Mouse (Mus musculus): Measurements from ENCODE around the gene Myo5a.

The Myo5a gene

DNA sequence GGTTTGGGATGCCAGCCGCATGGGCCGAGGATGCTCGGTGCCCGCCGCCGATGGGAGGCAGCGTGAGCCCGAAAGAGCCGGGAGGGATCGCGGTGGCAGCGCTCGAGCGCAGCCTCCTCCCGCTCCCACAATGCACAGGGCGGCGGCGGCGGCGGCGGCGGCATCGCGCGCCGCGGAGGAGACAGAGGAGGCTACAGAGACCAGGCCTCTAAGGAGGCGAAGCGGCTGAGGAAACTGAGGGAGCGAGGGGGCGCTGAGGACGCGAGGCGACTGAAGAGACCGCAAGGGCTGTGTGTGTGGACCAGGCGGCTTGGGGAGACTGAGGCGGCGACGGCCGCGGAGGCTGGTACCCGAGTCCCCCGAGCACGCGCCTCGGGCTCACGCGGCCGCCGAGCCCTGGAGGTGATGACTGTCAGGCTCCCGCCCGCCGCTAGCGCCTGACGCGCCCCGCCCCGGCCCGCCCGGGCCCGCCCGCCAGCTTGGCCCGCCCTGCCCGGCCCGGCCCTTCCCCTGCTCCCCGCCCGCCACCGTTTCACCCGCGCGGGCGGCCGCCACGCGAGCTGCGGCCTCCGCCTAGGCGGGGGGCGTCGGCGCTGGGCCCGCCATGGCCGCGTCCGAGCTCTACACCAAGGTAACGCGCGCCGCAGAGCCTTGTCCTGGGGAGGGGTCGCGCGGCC lies 352 bp downstream of the Myo5a start:
- DNase-seq (ENCODE audit: low read depth in 2 of 2, low spot score in 2 of 2), result peak; percentile 44 to 59

- peak; percentile 6 to 17 for DNase-seq (ENCODE audit: low read depth in 2 of 2, low spot score in 2 of 2)
Measured at GRCm38 (mm10) chr9:75071706-75072192, 934 bp downstream of the Myo5a start.

- DNase-seq (ENCODE audit: low read depth in 2 of 2, low spot score in 2 of 2), result no peak
Measured at GRCm38 (mm10) chr9:75072361-75072760, 1.5 kb downstream of the Myo5a start.

DNA sequence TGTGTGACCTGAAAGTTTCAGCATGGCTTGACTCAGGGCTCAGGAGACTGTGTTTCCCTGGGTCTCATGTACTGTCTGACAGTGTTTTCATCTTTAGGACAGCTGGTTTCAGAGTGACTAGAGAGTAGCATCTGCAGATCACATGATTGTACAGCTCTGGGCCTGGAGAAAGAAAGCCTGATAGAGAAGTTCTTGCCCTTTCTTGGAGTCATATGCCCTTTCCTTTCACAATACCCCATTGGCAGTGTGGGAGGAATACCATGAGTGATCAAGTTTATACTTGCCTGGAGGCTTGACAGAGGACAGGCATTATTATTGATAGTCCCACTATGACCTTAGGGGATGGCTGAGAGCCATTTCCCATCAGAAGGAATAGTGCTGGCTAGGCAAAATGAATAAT lies 6.4 kb downstream of the Myo5a start:
- DNase-seq (ENCODE audit: low read depth in 2 of 2, low spot score in 2 of 2), result no peak

DNA sequence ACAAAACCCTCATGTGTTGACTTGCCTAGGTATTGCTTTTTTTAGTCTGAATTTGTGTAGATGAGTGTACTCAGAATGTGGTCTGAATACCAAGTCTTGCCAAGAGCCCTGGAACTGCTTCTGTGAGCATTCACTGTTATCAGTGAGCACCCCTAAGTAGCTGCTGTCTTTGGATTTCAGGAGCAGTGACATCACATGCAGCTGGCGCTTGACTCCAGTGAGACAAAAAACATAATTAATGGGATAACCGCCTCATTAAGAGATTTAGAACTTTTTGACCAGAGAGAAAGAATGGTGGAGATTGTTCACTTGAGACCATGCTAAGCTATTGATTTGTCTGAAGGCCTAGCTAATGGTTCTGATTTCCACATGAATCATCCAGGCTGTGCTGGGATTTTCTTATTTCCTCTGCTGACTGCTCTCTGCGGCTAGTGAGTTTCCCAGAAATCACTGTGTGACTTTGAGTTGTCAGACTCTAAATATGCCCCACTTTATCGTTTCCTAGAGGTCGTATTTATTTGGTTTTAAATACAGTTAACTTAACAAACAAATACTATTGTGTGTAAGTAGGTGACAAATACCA lies 14.5 kb downstream of the Myo5a start:
- DNase-seq (ENCODE audit: low read depth in 2 of 2, low spot score in 2 of 2), result no peak

DNA sequence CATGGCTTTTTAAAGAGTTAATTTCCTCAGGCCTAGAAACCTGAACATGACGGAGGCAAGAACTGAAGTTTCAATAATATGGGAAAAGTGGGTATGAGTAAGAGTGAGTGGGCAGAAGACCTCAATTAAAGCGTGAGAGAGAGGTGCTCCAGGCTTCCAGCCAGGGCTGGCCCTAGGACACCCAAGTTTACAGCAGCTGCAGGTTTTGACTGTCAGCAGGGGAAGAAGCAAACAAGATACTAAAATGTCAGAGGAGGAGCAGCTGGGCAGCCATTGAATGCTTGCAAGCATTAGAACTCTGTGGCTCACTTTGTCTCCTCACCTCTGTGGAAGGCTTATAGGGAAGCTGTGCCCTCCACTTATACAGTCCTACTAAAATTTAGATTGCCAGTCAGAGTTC lies 17.0 kb downstream of the Myo5a start:
- DNase-seq (ENCODE audit: low read depth in 2 of 2, low spot score in 2 of 2), result no peak

DNA sequence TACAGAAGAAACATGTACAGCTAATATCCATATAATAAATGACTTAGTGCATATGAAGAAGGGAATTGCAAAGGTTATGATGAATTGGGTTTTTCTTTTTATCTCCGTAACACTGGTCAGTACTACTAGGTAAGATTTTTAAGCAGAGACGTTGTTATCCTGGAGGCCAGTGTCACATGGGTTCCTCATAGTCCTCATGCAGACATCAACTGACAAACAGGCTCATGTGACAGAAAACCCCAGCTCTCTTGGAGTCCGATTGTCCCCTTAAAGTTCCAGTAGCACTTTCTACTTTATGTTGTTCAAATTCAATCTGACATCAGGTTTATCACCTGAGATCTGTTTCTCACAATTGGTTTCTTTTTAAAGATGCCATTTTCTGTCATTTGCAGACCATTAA lies 18.5 kb downstream of the Myo5a start:
- no peak for DNase-seq (ENCODE audit: low read depth in 2 of 2, low spot score in 2 of 2)

- DNase-seq (ENCODE audit: low read depth in 2 of 2, low spot score in 2 of 2), result no peak
Measured at GRCm38 (mm10) chr9:75092134-75092533, 21.3 kb downstream of the Myo5a start.

DNA sequence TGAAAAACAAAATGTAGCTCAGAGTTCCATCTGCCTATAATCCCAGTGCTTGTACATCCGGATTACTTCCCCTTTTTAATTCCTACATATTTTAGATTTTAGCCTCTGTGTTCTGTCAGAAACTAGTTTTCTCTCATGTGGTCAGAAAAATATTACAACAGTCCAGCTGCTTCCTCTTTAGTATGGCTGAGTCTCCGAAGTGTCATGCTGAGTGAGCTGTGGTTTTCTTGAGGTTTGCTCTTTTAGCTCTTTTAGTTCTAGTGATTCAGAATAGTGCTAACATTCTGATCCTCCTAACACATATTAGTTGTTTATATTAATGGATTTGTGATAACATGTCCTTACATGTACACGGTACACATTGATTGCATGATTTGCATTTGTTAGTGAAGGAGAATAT lies 23.9 kb downstream of the Myo5a start:
- no peak for DNase-seq (ENCODE audit: low read depth in 2 of 2, low spot score in 2 of 2)

GRCm38 (mm10) chr9:75098937-75099336 lies 28.1 kb downstream of the Myo5a start:
- no peak for DNase-seq (ENCODE audit: low read depth in 2 of 2, low spot score in 2 of 2)

- DNase-seq (ENCODE audit: low read depth in 2 of 2, low spot score in 2 of 2), result no peak
Measured at GRCm38 (mm10) chr9:75100157-75100781, 29.5 kb downstream of the Myo5a start.

GRCm38 (mm10) chr9:75102131-75102530 lies 31.3 kb downstream of the Myo5a start:
- no peak for DNase-seq (ENCODE audit: low read depth in 2 of 2, low spot score in 2 of 2)

GRCm38 (mm10) chr9:75116571-75117177 lies 45.9 kb downstream of the Myo5a start:
- no peak for DNase-seq (ENCODE audit: low read depth in 2 of 2, low spot score in 2 of 2)

- DNase-seq (ENCODE audit: low read depth in 2 of 2, low spot score in 2 of 2), result no peak
Measured at GRCm38 (mm10) chr9:75121126-75121525, 50.3 kb downstream of the Myo5a start.

DNA sequence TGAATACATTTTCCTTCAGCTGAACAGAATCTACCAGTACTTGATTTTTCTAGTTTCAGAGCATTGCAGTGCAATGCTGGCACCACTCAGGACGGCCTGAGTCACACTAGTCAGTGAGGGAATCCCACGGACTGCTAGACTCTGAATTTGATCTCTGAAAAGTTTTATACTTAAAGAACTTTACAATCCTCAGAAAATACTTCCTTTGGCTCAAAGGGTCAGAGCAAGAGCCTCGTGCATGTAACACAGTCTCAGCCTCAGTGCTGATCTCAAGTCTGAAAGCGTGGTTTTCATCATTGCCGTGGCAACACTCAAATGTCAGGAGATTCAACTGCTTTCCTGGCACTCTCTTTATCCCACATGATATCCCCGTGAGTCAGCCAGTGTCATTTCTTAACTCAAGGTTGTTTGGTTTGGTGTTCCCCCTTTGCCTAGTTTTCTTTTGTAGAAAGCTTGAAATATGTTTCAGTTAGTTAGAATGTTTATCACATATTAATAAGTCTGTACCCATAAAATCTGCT lies 53.4 kb downstream of the Myo5a start:
- DNase-seq (ENCODE audit: low read depth in 2 of 2, low spot score in 2 of 2), result no peak

- no peak for DNase-seq (ENCODE audit: low read depth in 2 of 2, low spot score in 2 of 2)
Measured at GRCm38 (mm10) chr9:75130553-75130952, 59.7 kb downstream of the Myo5a start.

DNA sequence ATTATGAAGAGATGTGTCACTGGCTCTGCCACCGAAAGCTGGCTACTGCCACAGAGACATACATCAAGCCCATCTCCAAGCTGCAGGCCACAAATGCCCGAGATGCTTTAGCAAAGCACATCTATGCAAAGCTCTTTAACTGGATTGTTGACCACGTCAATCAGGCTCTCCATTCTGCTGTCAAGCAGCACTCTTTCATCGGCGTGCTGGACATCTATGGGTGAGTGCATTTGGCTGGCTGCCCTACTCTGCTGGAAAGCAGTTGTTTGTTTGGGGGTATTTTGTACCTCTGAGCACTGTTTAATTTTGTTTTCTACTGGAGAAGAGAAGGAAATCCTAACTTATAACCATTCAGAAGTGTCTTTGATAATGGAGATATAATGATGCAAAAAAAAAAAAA lies 76.1 kb downstream of the Myo5a start:
- DNase-seq (ENCODE audit: low read depth in 2 of 2, low spot score in 2 of 2), result no peak

GRCm38 (mm10) chr9:75160525-75160924 lies 89.7 kb downstream of the Myo5a start:
- DNase-seq (ENCODE audit: low read depth in 2 of 2, low spot score in 2 of 2), result no peak

- DNase-seq (ENCODE audit: low read depth in 2 of 2, low spot score in 2 of 2), result no peak
Measured at GRCm38 (mm10) chr9:75163650-75164049, 92.8 kb downstream of the Myo5a start.

DNA sequence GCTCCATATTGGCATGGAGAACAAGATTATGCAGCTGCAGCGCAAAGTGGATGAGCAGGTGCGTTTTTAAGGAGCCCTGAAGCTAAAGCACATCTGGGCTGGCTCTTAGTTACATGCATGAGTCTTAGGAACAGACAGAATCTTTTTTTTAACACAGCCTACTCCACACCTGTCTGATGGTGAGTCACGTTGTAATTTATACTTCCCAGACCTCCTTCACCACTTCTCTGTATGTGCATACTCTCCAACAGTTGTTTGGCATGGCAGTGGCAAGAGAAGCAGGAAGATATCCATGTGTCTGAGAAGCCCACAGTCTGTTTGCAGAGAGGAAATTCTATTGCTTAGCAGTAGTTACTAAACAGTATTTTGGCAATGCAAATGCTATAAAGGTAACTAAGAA lies 100.9 kb downstream of the Myo5a start:
- no peak for DNase-seq (ENCODE audit: low read depth in 2 of 2, low spot score in 2 of 2)

DNA sequence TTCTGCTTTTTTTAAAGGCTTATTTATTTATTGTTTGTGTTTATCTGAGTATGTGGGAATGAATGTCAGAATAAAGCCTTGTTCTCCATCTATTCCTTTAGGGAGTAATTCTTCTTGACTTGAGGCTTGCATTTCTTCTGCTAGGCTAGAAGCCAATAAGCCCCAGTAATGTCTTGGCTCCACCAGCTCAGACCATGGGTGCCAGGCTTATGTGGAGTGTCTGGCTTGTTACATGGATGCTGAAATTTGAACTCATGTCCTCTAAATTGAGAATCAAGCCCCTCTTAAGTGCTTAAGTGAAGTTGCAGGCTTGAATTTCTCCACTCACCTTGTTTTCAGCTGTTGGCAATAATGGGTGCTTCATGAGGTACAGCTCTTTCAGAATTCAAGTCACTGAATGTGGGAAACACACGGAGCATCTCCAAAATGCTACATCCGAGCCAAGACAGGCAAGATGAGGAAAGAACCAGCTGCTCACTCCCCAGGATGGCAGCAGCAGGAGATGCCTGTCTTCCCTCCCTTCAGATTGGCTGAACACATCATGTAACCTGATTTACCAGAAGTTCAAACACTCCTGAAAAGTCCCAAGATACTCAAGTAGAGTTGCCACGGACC lies 116.9 kb downstream of the Myo5a start:
- DNase-seq (ENCODE audit: low read depth in 2 of 2, low spot score in 2 of 2), result no peak

All from CD8-positive naive resting alpha-beta T cell, adult 2 months (primary cell).